Mouse (Mus musculus) layer of hippocampus, adult 2 months (tissue): Measurements from ENCODE around the gene Cdkl2. TPM values are rescaled to one million over a fixed set of nuclear protein-coding genes. Genes with fewer than 3 reads are reported as not detected.

ENCODE experiments used
- DNase-seq, 2 experiments: peaks; one replicate each; pipeline ENCODE4 v3.0.0; 2022; ENCODE audit warnings: low spot score in 2 of 2
- H3K27ac ChIP-seq: fragments of 200-600 bp; 2 replicates; pipeline ENCODE4 v1.8.1; 2022
- H3K4me3 ChIP-seq: fragments of 200-600 bp; 2 replicates; pipeline ENCODE4 v1.8.1; 2022; ENCODE audit warnings: mild to moderate bottlenecking
- CTCF ChIP-seq: fragments of 200-600 bp; conservative IDR thresholded peaks from 2 replicates; pipeline ENCODE4 v1.8.1; 2022; ENCODE audit warnings: antibody characterized with exemption, mild to moderate bottlenecking, moderate library complexity
- total RNA-seq, 2 experiments: library from RNA; stranded (reverse); gene quantifications; 2 replicates each; pipeline ENCODE4 v1.2.3; 2021

Gene Cdkl2
- total RNA-seq, 2 experiments from 2014 or later, result 36.2 to 38.0 TPM

GRCm38 (mm10) chr5:92052866-92053265, 9.2 kb upstream of the Cdkl2 start:
- Histone ChIP-seq H3K4me3 (no peak overlapping the region), H3K27ac (no peak overlapping the region)
- TF ChIP-seq CTCF, result no peak
- no peak for DNase-seq

GRCm38 (mm10) chr5:92050419-92050818, 6.7 kb upstream of the Cdkl2 start:
- TF ChIP-seq CTCF, result no peak
- no peak for DNase-seq

GRCm38 (mm10) chr5:92042377-92043348, 1.0 kb downstream of the Cdkl2 start:
- TF ChIP-seq CTCF, result no peak; the same call in 1 of the 2 replicates
- Histone ChIP-seq H3K27ac (peak overlapping the region; percentile 90), H3K4me3 (peak overlapping the region; percentile 79)
- peak; percentile 96 for DNase-seq

More at GRCm38 (mm10) chr5:92050419-92050818, 6.7 kb upstream of the Cdkl2 start:
- H3K4me3 ChIP-seq, result no peak overlapping the region
- H3K27ac ChIP-seq, result no peak overlapping the region

GRCm38 (mm10) chr5:92019960-92020359, 23.7 kb downstream of the Cdkl2 start:
- no peak for TF ChIP-seq CTCF
- Histone ChIP-seq H3K4me3 (no peak overlapping the region), H3K27ac (no peak overlapping the region)
- no peak for DNase-seq

- DNase-seq, result no peak
- Histone ChIP-seq H3K4me3 (no peak overlapping the region), H3K27ac (no peak overlapping the region)
- TF ChIP-seq CTCF, result no peak
These were observed 31.9 kb downstream of the Cdkl2 start for GRCm38 (mm10) chr5:92011756-92012155.

- DNase-seq, result no peak
- Histone ChIP-seq H3K4me3 (no peak overlapping the region), H3K27ac (no peak overlapping the region)
- no peak for TF ChIP-seq CTCF
These were observed 33.9 kb downstream of the Cdkl2 start for GRCm38 (mm10) chr5:92009827-92010226.

- H3K27ac ChIP-seq, result no peak overlapping the region
- no peak overlapping the region for H3K4me3 ChIP-seq
- DNase-seq, result peak in 1 of 2 experiments; percentile 13
- peak; percentile 75 for TF ChIP-seq CTCF
These were observed 40.7 kb downstream of the Cdkl2 start for GRCm38 (mm10) chr5:92003011-92003410.

- H3K27ac ChIP-seq, result no peak overlapping the region
- no peak for TF ChIP-seq CTCF
- H3K4me3 ChIP-seq, result no peak overlapping the region
- no peak for DNase-seq
These were observed 42.9 kb downstream of the Cdkl2 start for GRCm38 (mm10) chr5:92000770-92001169.

- Histone ChIP-seq H3K27ac (0 out of 2 replicates have a peak overlapping the region, but pooled peaks have one; percentile 40), H3K4me3 (peak overlapping the region; percentile 43)
- peak; percentile 29 to 35 for DNase-seq
- TF ChIP-seq CTCF, result no peak
These were observed 49.1 kb downstream of the Cdkl2 start for GRCm38 (mm10) chr5:91994546-91994945.

- TF ChIP-seq CTCF, result no peak
- DNase-seq, result no peak
- Histone ChIP-seq H3K4me3 (no peak overlapping the region), H3K27ac (no peak overlapping the region)
These were observed 50.6 kb downstream of the Cdkl2 start for GRCm38 (mm10) chr5:91993061-91993460.

- Histone ChIP-seq H3K27ac (no peak overlapping the region), H3K4me3 (no peak overlapping the region)
- DNase-seq, result no peak
- TF ChIP-seq CTCF, result no peak
These were observed 52.3 kb downstream of the Cdkl2 start for GRCm38 (mm10) chr5:91991191-91991937.

GRCm38 (mm10) chr5:91989261-91989660, 54.4 kb downstream of the Cdkl2 start:
- Histone ChIP-seq H3K4me3 (no peak overlapping the region), H3K27ac (no peak overlapping the region)
- DNase-seq, result no peak
- TF ChIP-seq CTCF, result no peak

- no peak for TF ChIP-seq CTCF
- H3K27ac ChIP-seq, result no peak overlapping the region
- DNase-seq, result no peak
- H3K4me3 ChIP-seq, result no peak overlapping the region
These were observed 55.9 kb downstream of the Cdkl2 start for GRCm38 (mm10) chr5:91987799-91988198.
